In genomic region chr5:125413763-125414162, GRCm38 (mm10) we compare ENCODE assay signal across 21 mouse cellular contexts. TPM values are rescaled to one million over a fixed set of nuclear protein-coding genes. Genes with fewer than 3 reads are reported as not detected.
DNase-seq lines count a peak whose midpoint lies in the region; ATAC-seq and TF ChIP-seq lines count a peak whose summit lies in the region.
"Had no signal": no experiment of that assay in that cellular context is flagged by ENCODE, and none has a peak within 500 bp of the region (broad histone marks: within the 10 kb centered on the region; RNA-seq: fewer than 3 reads in every experiment).

No protein-coding gene starts in this region.

- H3K4me2 ChIP-seq in heart, embryonic 11.5 days = no peak overlapping the region
- H3K4me2 ChIP-seq in midbrain, embryonic 13.5 days (replicated peaks) = no peak overlapping the region
- H3K4me2 ChIP-seq: embryonic facial prominence, embryonic 13.5 days; midbrain, embryonic 15.5 days; stomach, embryonic 15.5 days had no signal

- no peak overlapping the region for H3K9ac ChIP-seq in heart, adult 2 months (ENCODE audit: low read depth, low read length)
- no peak overlapping the region for H3K9ac ChIP-seq in heart, embryonic 11.5 days (ENCODE audit: low read depth, low read length)
- no peak overlapping the region for H3K9ac ChIP-seq in midbrain, embryonic 13.5 days (replicated peaks)
- H3K9ac ChIP-seq: embryonic facial prominence, embryonic 13.5 days; midbrain, embryonic 15.5 days; stomach, embryonic 15.5 days had no signal

- TF ChIP-seq POLR2A in heart, adult 2 months (IDR thresholded peaks at IDR 0.05; ENCODE audit: insufficient read depth, low read depth, low read length) = no peak
- TF ChIP-seq POLR2A in brain, embryonic 14.5 days (IDR thresholded peaks at IDR 0.05; ENCODE audit: borderline replicate concordance, extremely low read depth, insufficient read depth, insufficient read length, poor library complexity, severe bottlenecking) = no peak

- intact Hi-C loops in heart, adult 2 months (cut with DNase I) = loop anchor here (5.0 kb wide), 1 partner anchor 49 kb away; no protein-coding TSS in a partner anchor
- intact Hi-C loops in heart, postnatal 14 days (cut with DNase I) = loop anchor here (5.0 kb wide), 1 partner anchor 49 kb away; no protein-coding TSS in a partner anchor
- intact Hi-C loops in heart, postnatal 10 days (cut with DNase I) = loop anchor here (2.0 kb wide), 1 partner anchor 49 kb away; no protein-coding TSS in a partner anchor

- ATAC-seq in heart, embryonic 11.5 days (replicated peaks; ENCODE audit: insufficient number of reproducible peaks, low FRiP score, low TSS enrichment) = no peak
- no peak for ATAC-seq in midbrain, embryonic 13.5 days
- ATAC-seq: hindbrain, postnatal 0 days; intestine, postnatal 0 days; midbrain, embryonic 15.5 days had no signal

- whole genome bisulfite sequencing in heart, adult 2 months = 49% methylated on average over 4 of the region's 4 CpGs
- WGBS in heart, embryonic 11.5 days (ENCODE audit: insufficient replicate concordance) = 59% methylated on average over 4 of the region's 4 CpGs
- WGBS in midbrain, embryonic 13.5 days = 78% methylated on average over 4 of the region's 4 CpGs

- no peaks in the 10 kb centered on the region for H3K27me3 ChIP-seq in heart, adult 2 months (ENCODE audit: control insufficient read depth, insufficient read depth, low read length)
- H3K27me3 ChIP-seq in heart, embryonic 11.5 days (ENCODE audit: control insufficient read depth, insufficient read depth, low read length) = no peaks in the 10 kb centered on the region
- no peaks in the 10 kb centered on the region for H3K27me3 ChIP-seq in midbrain, embryonic 13.5 days
- H3K27me3 ChIP-seq: embryonic facial prominence, embryonic 13.5 days; megakaryocyte, embryonic 14.5 days; midbrain, embryonic 15.5 days; stomach, embryonic 15.5 days had no signal

- TF ChIP-seq CTCF in heart, adult 2 months (IDR thresholded peaks at IDR 0.05) = 0 out of 2 replicates have a peak, but pooled peaks have one; percentile 2
- no peak for TF ChIP-seq CTCF in brain, embryonic 14.5 days (IDR thresholded peaks at IDR 0.05; ENCODE audit: borderline replicate concordance, extremely low read depth, insufficient read depth, insufficient read length)

- no peaks in the 10 kb centered on the region for H3K4me1 ChIP-seq in heart, adult 2 months (ENCODE audit: control insufficient read depth, insufficient read depth, low read length)
- H3K4me1 ChIP-seq in heart, embryonic 11.5 days (ENCODE audit: control insufficient read depth, insufficient read depth, low read length) = peaks cover 10% of the 10 kb centered on the region
- H3K4me1 ChIP-seq in midbrain, embryonic 13.5 days (replicated peaks) = no peaks in the 10 kb centered on the region

- 0 out of 2 replicates have a peak, but pooled peaks have one; percentile 16 for TF ChIP-seq EP300 in heart, adult 2 months (IDR thresholded peaks at IDR 0.05; ENCODE audit: insufficient read depth, low read depth, low read length)

- DNase-seq in heart, adult 2 months = no peak
- DNase-seq in heart, postnatal 14 days = no peak
- DNase-seq in brain, embryonic 14.5 days (ENCODE audit: low read depth) = peak; percentile 65
- peak; percentile 59 to 64 for DNase-seq in heart, postnatal 10 days
- DNase-seq in left cerebral cortex, adult 8-10 months (ENCODE audit: low spot score in 2 of 2) = no peak
- DNase-seq: cerebellum, adult 9-11 months; gastrocnemius, postnatal 14 days; layer of hippocampus, postnatal 36 days; lung, postnatal 14 days; retina, postnatal 1 day; thymus, adult 2 months had no signal

- no peaks in the 10 kb centered on the region for H3K36me3 ChIP-seq in heart, adult 2 months (ENCODE audit: control insufficient read depth, insufficient read depth, low read length)
- peaks cover 31% of the 10 kb centered on the region for H3K36me3 ChIP-seq in heart, embryonic 11.5 days (ENCODE audit: control insufficient read depth, insufficient read depth, low read length)
- H3K36me3 ChIP-seq in midbrain, embryonic 13.5 days = peaks cover 58% of the 10 kb centered on the region

- H3K4me3 ChIP-seq in heart, adult 2 months = no peak overlapping the region
- H3K4me3 ChIP-seq in heart, embryonic 11.5 days (ENCODE audit: low read depth, low read length) = no peak overlapping the region
- H3K4me3 ChIP-seq in midbrain, embryonic 13.5 days (replicated peaks) = no peak overlapping the region
- H3K4me3 ChIP-seq: embryonic facial prominence, embryonic 13.5 days; hindbrain, embryonic 10.5 days; megakaryocyte, embryonic 14.5 days; midbrain, embryonic 15.5 days; myocyte; stomach, embryonic 15.5 days had no signal

- H3K79me2 ChIP-seq in heart, adult 2 months (replicated peaks; ENCODE audit: control insufficient read depth, insufficient read depth, low read length) = no peaks in the 10 kb centered on the region

- H3K9me3 ChIP-seq in heart, embryonic 11.5 days (replicated peaks; ENCODE audit: control insufficient read depth, low read length) = no peaks in the 10 kb centered on the region
- no peaks in the 10 kb centered on the region for H3K9me3 ChIP-seq in midbrain, embryonic 13.5 days
- H3K9me3 ChIP-seq: embryonic facial prominence, embryonic 13.5 days; hindbrain, embryonic 10.5 days; megakaryocyte, embryonic 14.5 days; midbrain, embryonic 15.5 days; stomach, embryonic 15.5 days had no signal

- peak overlapping the region; percentile 54 for H3K27ac ChIP-seq in heart, adult 2 months
- H3K27ac ChIP-seq in heart, embryonic 11.5 days (ENCODE audit: low read depth, low read length) = peak overlapping the region; percentile 54; the same call in 1 of the 2 replicates
- H3K27ac ChIP-seq in midbrain, embryonic 13.5 days = no peak overlapping the region
- H3K27ac ChIP-seq: embryonic facial prominence, embryonic 13.5 days; hindbrain, embryonic 10.5 days; hindbrain, postnatal 0 days; midbrain, embryonic 15.5 days; stomach, embryonic 15.5 days had no signal

RNA-seq across cellular contexts. Expression of gene Dhx37, which starts 20.2 kb away (rescaled TPM):
- 10 to 100 TPM; 11.1 to 12.4 TPM for total RNA-seq in heart, adult 2 months (2021)
- 14.8 and 15.7 TPM in 2 replicates for polyA plus RNA-seq in heart, adult 2 months (2012; rRNA removed)
- 10 to 100 TPM; 10.8 to 11.5 TPM for total RNA-seq in heart, postnatal 14 days (2021)
- polyA plus RNA-seq in brain, embryonic 14.5 days (2012; rRNA removed) = 27.6 and 31.5 TPM in 2 replicates
- polyA plus RNA-seq in heart, embryonic 11.5 days (2014; fragmentation: Nextera tagmentation; extraction: Ambion mirVana) = 9.9 and 10.6 TPM in 2 replicates
- total RNA-seq in heart, postnatal 10 days (2021) = 10 to 100 TPM; 13.2 to 14.7 TPM
- total RNA-seq in left cerebral cortex, adult 8-10 months (2022) = 10 to 100 TPM in 3 of 4 experiments, 1 to 10 TPM in 1; 9.4 to 12.9 (median 11.7) TPM
- 12.1 and 13.2 TPM in 2 replicates for polyA plus RNA-seq in midbrain, embryonic 13.5 days (2015; fragmentation: Nextera tagmentation; extraction: Ambion mirVana)

RNA-seq across cellular contexts. Expression of gene Ubc, which starts 23.8 kb away (rescaled TPM):
- total RNA-seq in heart, adult 2 months (2021) = 1,000 to 10,000 TPM in 1 of 2 experiments, 100 to 1,000 TPM in 1; 894 to 1,473 TPM
- polyA plus RNA-seq in heart, adult 2 months (2012; rRNA removed) = 664 and 1,033 TPM in 2 replicates
- 1,000 to 10,000 TPM in 1 of 2 experiments, 100 to 1,000 TPM in 1; 947 to 1,009 TPM for total RNA-seq in heart, postnatal 14 days (2021)
- 784 and 896 TPM in 2 replicates for polyA plus RNA-seq in brain, embryonic 14.5 days (2012; rRNA removed)
- polyA plus RNA-seq in heart, embryonic 11.5 days (2014; fragmentation: Nextera tagmentation; extraction: Ambion mirVana) = 833 and 922 TPM in 2 replicates
- total RNA-seq in heart, postnatal 10 days (2021) = 1,000 to 10,000 TPM in 1 of 2 experiments, 100 to 1,000 TPM in 1; 934 to 1,069 TPM
- total RNA-seq in left cerebral cortex, adult 8-10 months (2022) = 100 to 1,000 TPM; 799 to 904 (median 900) TPM
- 1,275 and 1,322 TPM in 2 replicates for polyA plus RNA-seq in midbrain, embryonic 13.5 days (2015; fragmentation: Nextera tagmentation; extraction: Ambion mirVana)

RNA-seq across cellular contexts. Expression of gene Gm10382, which starts 24.6 kb away (rescaled TPM):
- total RNA-seq in heart, adult 2 months (2021) = under 1 TPM in 1 of 2 experiments, not detected in 1; 0.21 TPM
- 0.12 and 0.23 TPM in 2 replicates for polyA plus RNA-seq in heart, adult 2 months (2012; rRNA removed)
- total RNA-seq in heart, postnatal 14 days (2021) = under 1 TPM in 1 of 2 experiments, not detected in 1; 0.24 TPM
- 0.34 and 0.58 TPM in 2 replicates for polyA plus RNA-seq in brain, embryonic 14.5 days (2012; rRNA removed)
- 0.42 TPM in 1 of 2 replicates, not detected in the other for polyA plus RNA-seq in heart, embryonic 11.5 days (2014; fragmentation: Nextera tagmentation; extraction: Ambion mirVana)
- not detected for total RNA-seq in heart, postnatal 10 days (2021)
- under 1 TPM in 2 of 4 experiments, not detected in 2; 0.39 to 0.51 TPM for total RNA-seq in left cerebral cortex, adult 8-10 months (2022)
- polyA plus RNA-seq in midbrain, embryonic 13.5 days (2015; fragmentation: Nextera tagmentation; extraction: Ambion mirVana) = 0.39 and 0.89 TPM in 2 replicates
- total RNA-seq: gastrocnemius, postnatal 14 days; hindbrain, postnatal 0 days; layer of hippocampus, postnatal 36 days had no signal

RNA-seq across cellular contexts. Expression of gene Bri3bp, which starts 27.6 kb away (rescaled TPM):
- 10 to 100 TPM; 52.2 to 52.4 TPM for total RNA-seq in heart, adult 2 months (2021)
- 31.4 and 31.5 TPM in 2 replicates for polyA plus RNA-seq in heart, adult 2 months (2012; rRNA removed)
- total RNA-seq in heart, postnatal 14 days (2021) = 10 to 100 TPM; 48.0 to 62.4 TPM
- 13.0 and 23.5 TPM in 2 replicates for polyA plus RNA-seq in brain, embryonic 14.5 days (2012; rRNA removed)
- 30.8 and 32.7 TPM in 2 replicates for polyA plus RNA-seq in heart, embryonic 11.5 days (2014; fragmentation: Nextera tagmentation; extraction: Ambion mirVana)
- total RNA-seq in heart, postnatal 10 days (2021) = 10 to 100 TPM; 56.4 to 62.5 TPM
- total RNA-seq in left cerebral cortex, adult 8-10 months (2022) = 10 to 100 TPM; 81.9 to 94.4 (median 86.6) TPM
- polyA plus RNA-seq in midbrain, embryonic 13.5 days (2015; fragmentation: Nextera tagmentation; extraction: Ambion mirVana) = 28.2 and 29.6 TPM in 2 replicates

Comparison
In these comparisons a context has a peak if more than half of its experiments do, and no peak if none do; other contexts are left out.
1. DNase-seq: peak in brain, embryonic 14.5 days (single experiment) and heart, postnatal 10 days (2 of 2); none in heart, adult 2 months (0 of 2), heart, postnatal 14 days (0 of 2) and left cerebral cortex, adult 8-10 months (0 of 2).